Mouse (Mus musculus) megakaryocyte progenitor cell, adult 5-6 weeks (primary cell): Measurements from ENCODE around the gene Ndufs7. TPM values are rescaled to one million over a fixed set of nuclear protein-coding genes. Genes with fewer than 3 reads are reported as not detected.

Experiments
- ATAC-seq: replicated peaks from 2 replicates; pipeline ENCODE4 v1.8.0; 2016; ENCODE audit warnings: mild to moderate bottlenecking, moderate TSS enrichment, inconsistent platforms; ENCODE audit not compliant: poor library complexity
- total RNA-seq, 2 experiments: library from RNA; stranded (forward) in 1 of 2; stranded (reverse) in 1 of 2; fragments of 157-497, 149-512 nt in 1 of 2; fragments of 200-1000 nt in 1 of 2; gene quantifications; 2 replicates each; pipeline versions ENCODE4 v1.2.3 to v1.2.4; 2015 to 2017

The Ndufs7 gene
- total RNA-seq, 2 experiments from 2014 or later = 135 to 162 TPM

DNA sequence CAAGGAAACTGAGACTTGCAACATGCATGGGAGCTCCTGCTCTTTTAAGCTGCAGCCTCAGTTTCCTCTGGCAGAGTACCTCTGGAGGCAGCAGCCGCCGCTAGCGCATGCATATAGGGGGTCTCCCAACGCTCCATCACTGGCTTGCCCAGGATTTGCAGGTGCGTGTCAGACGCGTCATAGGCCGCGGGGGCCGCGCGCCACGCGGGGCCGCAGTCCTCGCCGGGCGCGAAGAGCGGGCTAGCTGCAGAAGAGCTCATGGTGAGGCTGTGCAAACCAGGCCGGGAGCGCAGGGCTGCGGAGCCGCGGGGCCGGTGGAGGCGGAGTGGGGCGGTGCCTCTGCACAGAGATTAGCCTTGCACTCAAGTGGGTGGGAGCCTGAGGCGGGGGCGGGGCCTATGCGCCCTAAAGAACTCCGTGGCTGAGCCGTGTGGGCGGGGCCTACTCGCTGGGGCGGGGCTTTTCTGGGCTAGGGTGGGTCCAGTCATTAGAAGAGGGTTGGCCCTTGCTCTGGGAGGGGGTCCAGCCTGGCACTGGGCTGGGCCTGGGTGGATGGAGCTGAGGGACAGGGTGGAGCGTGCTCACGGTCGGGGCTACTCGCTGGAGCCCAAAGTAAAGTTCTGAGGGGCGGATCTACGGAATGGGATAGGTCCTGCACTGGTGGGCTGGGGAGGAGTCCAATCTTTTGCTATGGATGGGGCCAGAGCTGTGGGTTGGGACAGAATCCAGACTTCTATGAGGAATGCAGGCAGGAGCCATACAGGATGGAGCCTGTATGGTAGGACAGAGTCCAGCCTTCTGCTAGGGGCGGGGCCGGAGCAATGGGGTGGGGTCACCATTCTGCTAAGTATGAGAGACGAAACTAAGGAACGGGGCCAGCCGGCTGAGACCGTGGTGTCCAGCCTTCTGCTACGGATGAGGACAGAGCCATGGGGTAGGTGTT lies 12.0 kb downstream of the Ndufs7 start, which contains the start of the genes Gamt and Dazap1:
Gene Gamt, minus strand, starts transcription at position 371 of the 943 bp plus-strand sequence.
Gene Dazap1, plus strand, starts transcription at position 845 of the 943 bp plus-strand sequence.
- peak; percentile 57 for ATAC-seq

DNA sequence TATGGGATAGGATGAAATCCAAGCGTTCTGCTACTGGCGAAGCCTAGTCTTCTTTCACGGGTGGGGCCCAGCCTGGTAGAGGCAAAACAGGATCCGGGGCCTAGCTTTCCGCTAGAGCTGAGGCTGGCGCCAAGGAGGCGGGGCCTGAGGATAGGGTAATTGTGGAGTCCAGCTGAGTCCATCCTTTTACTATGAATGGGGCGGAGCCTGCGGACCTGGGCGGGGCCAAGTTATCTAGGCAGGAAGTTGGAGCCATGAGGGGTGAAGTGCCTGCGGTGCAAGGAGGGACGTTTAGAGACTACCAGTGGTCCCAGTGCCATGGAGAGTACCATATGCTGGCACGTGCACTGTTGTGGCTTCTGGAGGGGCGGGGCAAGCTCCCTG lies 12.7 kb downstream of the Ndufs7 start:
- peak; percentile 70 for ATAC-seq

DNA sequence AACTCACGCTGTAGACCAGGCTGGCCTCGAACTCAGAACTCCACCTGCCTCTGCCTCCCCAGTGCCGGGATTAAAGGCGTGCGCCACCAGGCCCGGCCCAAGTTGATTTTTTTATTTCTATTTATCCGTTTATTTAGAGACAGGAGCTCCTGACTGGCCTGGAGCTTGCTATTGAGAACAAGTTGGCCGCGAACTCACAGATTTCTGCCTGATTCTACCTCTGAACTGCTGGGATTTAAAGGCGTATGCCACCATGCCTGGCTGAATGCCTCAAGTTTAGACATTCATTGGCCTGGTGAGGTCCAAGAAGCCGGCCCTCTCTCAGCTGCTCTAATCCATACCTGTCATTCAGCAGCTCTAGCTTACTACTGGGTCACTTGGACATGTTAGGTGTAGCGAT lies 13.2 kb downstream of the Ndufs7 start:
- no peak for ATAC-seq

DNA sequence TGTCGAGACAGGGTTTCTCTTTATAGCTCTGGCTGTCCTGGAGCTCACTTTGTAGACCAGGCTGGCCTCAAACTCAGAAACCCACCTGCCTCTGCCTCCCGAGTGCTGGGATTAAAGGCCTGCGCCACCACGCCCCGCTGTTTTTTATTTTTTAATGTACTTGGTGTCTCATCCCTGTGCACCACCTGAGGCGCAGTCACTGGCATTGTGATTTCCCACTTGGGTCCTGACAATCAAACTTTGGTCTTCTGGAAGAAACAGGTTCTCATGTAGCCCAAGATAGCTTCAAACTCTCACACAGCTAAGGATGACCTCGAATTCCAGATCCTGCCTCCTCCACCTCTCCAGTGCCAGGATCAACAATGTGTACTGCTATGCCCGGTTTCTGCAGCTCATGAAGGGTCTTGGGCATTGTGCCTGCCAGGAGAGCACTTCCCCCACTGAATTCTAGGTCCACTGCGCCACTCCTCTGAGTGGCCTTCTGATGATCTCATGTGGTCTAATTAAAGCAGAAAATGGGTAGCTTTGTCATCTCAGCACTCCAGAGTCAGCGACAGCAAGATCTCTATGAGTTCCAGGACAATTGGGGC lies 13.9 kb downstream of the Ndufs7 start:
- no peak for ATAC-seq

DNA sequence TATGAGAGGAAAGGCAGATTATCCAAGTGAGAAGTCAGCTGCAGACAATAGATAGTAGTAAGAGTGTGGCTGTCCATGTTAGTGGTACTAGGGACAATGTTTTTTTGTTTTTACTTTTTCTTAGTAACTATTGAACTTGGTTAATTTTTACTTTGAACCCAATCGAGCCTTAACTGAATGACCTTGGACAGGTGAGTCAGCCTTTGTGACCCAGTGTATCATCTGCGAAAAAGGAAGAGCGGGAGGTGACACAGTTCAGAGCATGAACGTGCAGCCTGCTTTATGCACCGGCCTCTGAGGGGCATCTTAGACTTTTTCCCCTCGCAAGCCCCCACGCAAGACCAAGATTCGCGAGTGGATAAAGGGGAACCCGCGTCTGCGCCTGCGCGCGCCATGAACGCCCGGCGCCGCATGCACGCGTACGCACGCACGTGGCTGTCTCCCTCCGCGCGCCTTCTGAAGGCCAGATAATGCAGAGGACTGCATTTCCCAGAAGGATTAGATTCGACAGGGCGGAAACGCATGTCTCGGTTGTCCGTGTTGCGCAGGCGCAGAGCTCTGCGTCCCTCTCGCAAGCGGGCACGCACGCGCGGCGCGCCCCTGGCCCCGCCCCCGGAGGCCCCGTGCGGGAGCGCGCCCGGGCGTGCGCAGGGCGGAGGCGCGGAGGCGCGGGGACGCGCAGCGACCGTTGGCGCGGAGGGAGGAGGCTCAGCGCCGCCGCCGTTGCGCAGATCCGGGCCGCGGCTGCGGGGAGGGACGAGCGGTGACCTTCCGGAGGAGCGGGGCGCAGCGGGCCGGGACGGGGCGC lies 15.6 kb downstream of the Ndufs7 start:
- peak; percentile 56 for ATAC-seq

DNA sequence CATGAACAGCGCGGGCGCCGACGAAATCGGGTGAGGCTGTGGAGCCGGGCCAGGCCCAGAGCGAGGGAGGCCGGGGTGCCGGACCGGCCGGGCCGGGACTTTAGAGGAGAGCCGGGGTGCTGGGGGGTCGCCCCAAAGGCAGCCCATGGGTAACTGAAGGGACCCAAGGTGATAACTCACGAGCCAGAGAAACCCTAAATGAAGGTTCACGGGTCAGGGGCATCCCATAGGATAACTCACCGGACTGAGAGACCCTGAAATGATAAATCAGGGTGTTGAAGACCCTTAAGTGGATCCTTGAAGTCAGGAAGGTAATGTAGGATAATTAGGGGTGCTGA lies 16.2 kb downstream of the Ndufs7 start:
- no peak for ATAC-seq

DNA sequence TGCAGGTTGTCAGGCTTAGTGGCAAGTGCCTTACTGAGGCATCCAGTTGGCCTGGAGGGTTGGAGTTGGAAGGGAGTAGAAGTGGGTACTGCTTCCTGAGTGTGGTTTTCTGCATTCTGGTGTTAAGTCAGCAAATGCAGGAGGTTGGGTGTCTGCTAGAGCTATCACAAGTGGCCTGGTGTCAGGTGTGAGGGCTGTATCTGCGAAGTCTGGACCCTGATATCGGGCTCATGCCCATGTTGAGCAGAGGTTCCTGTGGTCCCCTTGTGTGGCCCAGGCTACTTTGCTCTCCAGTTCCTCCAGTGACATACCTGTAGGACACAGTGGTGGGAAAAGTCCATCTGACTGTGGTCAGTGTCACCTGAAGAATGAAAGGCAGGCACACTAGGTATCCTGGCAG lies 21.2 kb downstream of the Ndufs7 start:
- peak; percentile 34 for ATAC-seq

DNA sequence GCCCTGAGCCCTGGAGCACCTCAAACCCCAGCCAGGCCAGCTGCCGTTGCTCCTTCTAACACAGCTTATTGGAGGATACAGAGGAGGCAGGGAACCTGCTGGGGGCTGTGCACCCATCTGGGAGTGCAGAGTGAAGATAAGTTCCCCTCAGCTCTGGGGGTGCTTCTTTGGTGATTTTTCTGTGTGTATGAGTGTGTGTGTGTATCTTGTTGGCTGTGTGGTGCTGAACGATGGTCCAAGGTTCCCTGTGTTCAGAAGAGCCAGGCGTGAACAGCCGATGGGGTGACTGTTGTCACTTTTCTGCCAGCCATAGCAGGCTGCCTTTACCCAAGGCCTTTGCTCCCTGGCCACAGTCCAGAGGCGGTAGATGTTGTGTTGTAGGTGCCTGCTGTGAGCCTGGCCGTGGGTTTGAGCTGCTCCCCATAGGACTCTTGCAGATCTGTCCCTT lies 21.8 kb downstream of the Ndufs7 start:
- peak; percentile 83 for ATAC-seq

DNA sequence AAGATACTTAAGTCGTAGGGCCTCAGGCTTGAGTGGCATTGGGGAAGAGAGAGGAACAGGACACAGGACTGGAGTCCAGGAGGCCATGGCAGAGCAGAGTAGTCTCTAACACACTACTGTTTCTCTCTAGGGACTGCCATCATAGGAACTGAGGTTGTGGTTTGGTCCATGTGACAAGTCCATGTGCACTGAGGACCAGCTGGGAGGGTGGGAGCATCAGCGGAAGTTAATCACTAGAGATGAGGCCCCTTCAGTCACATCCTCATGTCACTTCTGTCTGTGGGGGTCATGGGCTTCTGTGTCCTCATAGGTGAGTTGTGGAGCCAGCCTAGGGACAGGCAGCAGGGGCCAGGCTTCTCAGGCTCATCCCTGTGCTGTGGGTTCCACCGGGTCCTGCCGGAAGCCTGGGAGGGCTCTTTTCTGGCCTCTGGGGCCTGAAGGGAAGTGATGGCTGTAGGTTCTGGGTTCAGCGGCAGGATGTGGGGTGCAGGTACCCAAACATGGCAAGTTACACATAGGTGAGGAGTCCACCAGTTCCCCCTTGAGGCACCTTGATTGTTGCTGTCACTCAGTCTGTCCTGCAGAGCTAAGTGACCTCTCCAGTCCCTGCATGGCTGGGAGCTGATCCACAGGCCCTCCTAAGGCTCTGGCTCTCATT lies 22.4 kb downstream of the Ndufs7 start:
- ATAC-seq = peak; percentile 11; the same call in 1 of the 2 replicates

DNA sequence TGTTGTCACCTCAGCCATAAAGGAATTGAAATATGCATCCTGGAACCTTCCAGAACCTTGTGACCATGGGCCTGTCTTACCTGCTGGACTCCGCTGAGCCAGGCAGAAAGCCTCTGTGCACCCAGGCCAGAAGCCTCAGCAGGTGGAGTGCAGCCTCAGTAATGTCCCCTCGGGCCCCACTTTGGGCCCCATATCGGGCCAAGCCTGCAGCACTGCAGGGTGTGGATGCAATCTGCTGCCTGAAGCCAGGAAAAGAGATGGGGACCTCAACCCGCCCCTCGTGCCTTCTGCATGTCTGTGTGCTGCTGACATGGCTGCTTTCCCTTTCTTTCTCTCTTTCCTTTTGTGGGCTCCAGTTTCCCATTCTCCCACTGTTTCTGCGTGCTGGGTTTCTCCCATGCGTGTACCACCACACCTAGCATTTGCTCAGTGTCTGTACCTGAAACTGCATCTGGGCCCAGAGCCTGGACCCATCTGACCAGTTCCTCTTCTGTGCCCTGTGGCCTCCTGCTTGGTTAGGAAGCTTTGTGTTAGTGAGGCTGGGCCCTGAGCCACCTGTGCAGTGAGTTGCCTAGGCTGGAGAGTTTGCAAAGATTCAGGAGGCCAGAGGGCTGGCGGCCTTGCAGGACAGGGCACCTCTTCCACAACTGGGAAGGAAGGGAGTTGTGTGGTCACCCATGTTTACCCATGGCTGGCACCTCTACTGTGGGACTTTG lies 23.1 kb downstream of the Ndufs7 start:
- no peak for ATAC-seq

DNA sequence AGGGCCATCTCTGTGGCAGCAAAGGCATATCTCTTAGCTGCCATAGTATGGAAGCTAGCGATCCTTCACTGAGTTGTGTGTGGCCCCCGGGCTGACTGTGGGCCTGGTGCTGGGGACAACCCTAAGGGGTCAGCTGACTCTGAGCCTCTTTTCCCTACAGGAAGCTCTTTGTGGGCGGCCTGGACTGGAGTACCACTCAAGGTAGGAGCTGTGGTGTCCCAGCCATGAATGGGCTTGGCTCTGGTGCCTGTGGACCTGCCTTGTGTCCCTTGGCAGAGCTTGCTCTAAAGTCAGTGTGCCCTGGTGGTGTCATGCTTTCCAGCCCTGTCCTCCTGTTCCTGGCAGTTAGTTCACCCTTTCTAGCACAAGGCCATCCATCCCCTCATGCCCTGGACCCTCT lies 24.9 kb downstream of the Ndufs7 start:
- ATAC-seq = no peak

DNA sequence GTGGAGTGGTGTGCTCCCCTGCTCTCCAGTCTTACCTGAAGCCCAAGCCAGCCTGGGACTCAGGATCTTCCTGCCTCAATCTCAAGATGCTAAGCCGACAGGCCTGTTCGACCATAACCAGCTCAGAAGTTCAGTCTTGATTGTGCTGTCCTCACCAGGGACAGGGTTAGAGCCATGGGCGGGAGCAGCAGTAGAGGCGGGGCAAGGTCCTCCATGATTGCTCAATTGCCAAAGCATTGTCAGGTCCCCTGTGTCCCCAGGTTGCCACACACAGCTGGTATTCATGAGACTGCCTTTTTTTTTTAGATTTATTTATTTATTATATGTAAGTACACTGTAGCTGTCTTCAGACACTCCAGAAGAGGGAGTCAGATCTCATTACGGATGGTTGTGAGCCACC lies 27.3 kb downstream of the Ndufs7 start:
- ATAC-seq = peak; percentile 51; the same call in 1 of the 2 replicates

DNA sequence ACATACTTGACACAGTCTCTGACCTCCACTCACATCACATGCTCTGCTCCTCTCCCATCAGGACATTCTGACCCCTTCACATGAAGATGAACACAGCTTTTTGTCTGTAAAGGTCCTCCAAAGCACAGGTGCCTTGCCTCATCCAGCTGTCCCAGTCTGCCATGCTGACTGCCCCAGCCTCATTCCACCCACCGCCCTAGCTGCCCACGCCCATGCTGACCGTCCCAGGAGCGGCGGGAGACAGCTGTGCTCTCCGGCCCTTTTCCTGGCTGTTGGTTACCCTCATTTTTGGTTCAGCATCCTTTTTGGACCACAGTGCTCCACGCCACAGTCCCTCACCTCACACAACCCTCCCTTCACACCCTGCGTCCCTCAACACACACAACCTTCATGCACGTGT lies 29.5 kb downstream of the Ndufs7 start:
- ATAC-seq = no peak

DNA sequence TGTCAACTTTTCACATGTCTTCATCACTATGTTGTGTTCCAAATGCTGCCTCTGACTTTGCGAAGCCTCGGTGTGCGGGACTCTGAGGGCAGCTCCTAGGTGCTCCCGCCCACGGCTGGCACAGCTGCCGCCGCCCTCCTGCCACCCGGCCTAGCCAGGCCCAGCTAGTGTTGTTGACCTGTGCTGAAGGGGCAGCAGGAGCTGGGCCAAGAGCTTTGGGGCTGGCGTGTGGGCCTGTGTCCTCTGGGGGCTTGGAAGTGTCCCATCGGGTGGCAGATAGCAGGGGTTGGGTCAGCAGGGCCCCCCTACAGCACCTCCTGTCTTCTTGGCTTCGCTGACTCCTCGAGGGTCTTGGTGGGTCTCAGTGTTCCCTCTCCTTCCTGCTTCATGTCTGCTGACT lies 30.4 kb downstream of the Ndufs7 start:
- ATAC-seq = no peak

DNA sequence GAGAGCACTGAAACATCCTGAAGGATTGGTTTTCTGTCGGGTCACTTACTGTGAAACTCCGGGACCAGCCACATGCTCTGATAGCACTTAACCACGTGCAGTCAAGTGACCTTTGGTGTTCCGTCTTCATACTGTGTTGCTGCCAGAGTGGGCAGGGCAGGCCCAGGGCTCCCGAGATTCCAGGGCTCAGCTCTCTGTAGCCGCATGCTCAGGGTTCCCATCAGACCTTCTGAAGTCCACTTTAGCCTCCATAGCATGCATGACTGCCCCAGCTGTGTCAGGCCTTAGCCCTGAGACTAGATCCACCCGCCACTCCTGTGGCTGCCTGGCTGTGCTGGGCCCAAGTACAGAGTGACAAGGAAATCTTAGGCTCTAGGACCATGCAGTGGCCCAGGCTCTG lies 32.4 kb downstream of the Ndufs7 start:
- no peak for ATAC-seq

DNA sequence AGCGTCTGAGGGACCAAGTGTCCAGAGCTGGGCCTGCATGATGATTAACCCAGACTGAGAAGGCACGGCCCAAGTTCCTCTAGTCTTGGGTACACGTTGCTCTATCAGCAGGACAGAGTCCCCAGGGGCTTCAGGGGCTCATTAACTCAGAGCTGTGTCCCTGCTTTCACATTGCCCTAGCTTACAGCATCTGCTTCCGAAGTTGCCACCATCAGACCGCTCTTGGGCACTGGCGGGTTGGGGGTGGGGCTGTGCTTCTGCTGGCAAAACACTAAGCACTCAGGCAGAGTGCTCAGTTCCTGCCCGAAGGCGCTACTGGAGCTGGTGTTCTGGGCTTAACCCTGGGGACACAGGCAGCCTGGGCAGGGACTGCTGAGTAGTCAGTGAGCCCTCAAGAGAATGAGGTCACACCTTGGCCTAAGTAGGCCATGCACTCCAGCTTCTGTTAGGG lies 33.0 kb downstream of the Ndufs7 start:
- peak; percentile 36; the same call in 1 of the 2 replicates for ATAC-seq

DNA sequence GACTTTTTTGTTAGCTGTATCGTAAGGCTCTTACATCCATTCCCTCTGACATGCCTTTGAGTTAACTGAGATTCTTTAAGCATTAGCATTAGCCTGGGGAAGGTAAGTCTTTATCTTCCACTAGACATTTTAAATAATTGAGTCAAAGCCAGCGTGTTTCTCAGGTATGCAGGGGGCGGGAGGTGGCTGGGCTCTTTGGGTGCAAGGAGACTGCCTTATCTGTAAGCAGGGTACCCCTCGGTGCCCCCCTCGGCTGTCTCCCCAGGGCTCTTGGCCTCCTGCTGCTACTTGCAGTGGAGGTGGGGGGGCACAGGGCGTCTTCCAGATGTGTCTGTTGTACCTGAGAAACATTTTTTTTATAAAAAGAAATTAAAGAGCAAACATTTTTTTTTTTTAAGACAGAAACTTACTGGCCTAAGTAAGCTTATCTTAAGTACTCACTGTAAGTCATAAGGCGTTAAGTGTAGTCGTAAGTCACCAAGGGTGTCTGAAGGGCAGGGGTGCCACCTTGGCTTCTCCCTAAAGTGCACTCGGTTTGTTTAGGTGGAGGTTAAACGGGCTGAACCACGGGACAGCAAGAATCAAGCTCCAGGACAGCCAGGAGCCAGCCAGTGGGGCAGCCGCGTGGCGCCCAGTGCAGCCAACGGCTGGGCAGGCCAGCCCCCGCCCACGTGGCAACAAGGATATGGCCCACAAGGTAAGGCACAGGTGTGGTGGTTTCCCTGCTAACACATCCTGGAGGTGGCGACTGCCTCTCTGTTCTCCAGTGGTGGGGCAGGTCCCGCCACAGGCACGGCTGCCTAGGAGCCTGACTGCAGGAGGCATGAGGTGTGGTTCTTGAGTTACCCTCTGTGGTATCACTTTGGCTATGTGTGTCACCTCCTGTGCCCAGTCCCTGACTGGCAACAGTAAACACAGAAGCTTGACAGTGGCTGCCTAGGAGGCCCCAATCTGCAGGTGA lies 33.8 kb downstream of the Ndufs7 start:
- ATAC-seq = no peak

DNA sequence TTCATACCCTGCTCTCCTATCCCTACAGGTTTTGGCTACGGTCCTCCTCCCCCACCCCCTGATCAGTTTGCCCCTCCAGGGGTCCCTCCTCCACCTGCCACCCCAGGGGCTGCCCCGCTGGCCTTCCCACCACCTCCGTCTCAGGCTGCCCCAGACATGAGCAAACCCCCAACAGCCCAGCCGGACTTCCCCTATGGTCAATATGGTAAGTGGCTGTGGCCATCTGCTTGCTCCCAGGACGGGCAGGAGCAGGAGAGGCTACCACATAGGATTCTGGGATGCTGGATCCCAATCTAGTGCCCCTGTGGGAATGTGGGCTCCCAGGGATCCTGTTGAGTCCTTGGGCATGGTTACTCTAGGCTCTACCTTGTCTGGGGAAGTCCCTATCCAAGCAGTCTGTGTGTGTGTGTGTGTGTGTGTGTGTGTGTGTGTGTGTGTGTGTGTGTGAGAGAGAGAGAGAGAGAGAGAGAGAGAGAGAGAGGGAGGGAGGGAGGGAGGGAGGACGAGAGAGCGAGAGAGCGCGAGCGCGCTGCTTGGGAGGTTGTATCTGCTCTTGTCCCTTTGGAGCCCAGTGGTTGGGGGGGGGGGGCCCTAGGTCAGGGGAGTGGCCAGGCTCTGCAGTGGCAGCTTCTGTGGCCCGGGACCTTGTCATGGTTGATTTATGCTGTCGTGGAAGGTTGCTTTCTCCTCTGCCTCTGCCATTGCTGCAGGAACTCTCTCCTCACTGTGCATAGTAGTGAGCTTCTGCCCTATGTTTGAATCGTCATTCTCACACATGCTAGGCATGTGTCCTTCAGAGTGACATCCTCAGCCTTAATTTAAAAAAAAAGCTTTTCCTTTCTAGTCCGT lies 36.5 kb downstream of the Ndufs7 start:
- ATAC-seq = no peak
